Mouse (Mus musculus) C2C12 (cell line): ENCODE measurements at regions not wholly inside any gene's neighbourhood (a gene's known extent, or its start where the extent isn't known, plus 50 kb on each side); places are given as distances from the start of the nearest gene placed in this dataset.

Experiments used
- CEBPB ChIP-seq: IDR thresholded peaks from one replicate; pipeline ENCODE4 v1.6.1; 2011; ENCODE audit warnings: low read depth, mild to moderate bottlenecking, control low read depth, moderate library complexity
- CTCF ChIP-seq: IDR thresholded peaks from one replicate; pipeline ENCODE4 v1.5.1; 2011; ENCODE audit not compliant: control insufficient read depth, insufficient read depth, insufficient read length
- FOSL1 ChIP-seq: IDR thresholded peaks from one replicate; pipeline ENCODE4 v1.8.0; 2011; ENCODE audit warnings: mild to moderate bottlenecking, low read length; ENCODE audit not compliant: poor library complexity, insufficient read depth, severe bottlenecking
- MAX ChIP-seq: IDR thresholded peaks from one replicate; pipeline ENCODE4 v1.6.1; 2011; ENCODE audit warnings: mild to moderate bottlenecking, control low read depth
- MYOD1 ChIP-seq: IDR thresholded peaks from one replicate; pipeline ENCODE4 v1.6.1; 2011; ENCODE audit warnings: low read depth; ENCODE audit not compliant: control insufficient read depth, insufficient read length
- MYOG ChIP-seq: IDR thresholded peaks from one replicate; pipeline ENCODE4 v1.6.1; 2011; ENCODE audit not compliant: control insufficient read depth, insufficient read length; ENCODE audit errors: extremely low read depth
- USF1 ChIP-seq: IDR thresholded peaks from one replicate; pipeline ENCODE4 v1.6.1; 2011; ENCODE audit warnings: low read depth, mild to moderate bottlenecking, control low read depth, moderate library complexity

DNA sequence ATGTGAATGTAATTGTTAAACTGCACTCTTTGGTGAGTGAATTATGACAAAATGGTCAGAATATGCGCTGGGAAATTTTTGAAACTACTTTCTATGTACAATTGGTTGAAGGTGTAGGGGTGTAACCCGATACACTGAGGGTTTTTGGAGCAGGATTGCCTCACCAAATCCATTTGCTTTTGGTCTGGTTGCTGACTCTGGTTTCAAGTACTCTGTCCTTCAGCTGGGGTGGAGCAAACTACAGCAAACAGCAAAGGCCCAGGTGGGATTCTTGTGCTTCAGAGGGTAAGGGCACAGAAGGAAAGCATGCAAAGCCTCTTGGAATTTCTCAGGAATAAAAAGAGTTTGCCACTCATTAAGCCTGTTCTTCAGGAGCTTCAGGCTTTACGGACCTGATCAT is 316.8 kb upstream of the Btbd3 start:
- no peak for TF ChIP-seq CTCF
- no peak for TF ChIP-seq MYOG
- no peak for TF ChIP-seq CEBPB
- TF ChIP-seq MYOD1, result no peak
- no peak for TF ChIP-seq FOSL1
- no peak for TF ChIP-seq USF1
- TF ChIP-seq MAX, result no peak
